Mouse (Mus musculus) ES-Bruce4 (cell line): ENCODE data around the gene Sox12.

Source experiments
- CTCF ChIP-seq: IDR thresholded peaks from one replicate; pipeline ENCODE4 v1.8.1; 2011; ENCODE audit warnings: low read depth, low read length
- EP300 ChIP-seq: IDR thresholded peaks from 2 replicates; pipeline ENCODE4 v1.6.1; 2011; ENCODE audit warnings: low read depth, low read length; ENCODE audit not compliant: insufficient read depth

DNA sequence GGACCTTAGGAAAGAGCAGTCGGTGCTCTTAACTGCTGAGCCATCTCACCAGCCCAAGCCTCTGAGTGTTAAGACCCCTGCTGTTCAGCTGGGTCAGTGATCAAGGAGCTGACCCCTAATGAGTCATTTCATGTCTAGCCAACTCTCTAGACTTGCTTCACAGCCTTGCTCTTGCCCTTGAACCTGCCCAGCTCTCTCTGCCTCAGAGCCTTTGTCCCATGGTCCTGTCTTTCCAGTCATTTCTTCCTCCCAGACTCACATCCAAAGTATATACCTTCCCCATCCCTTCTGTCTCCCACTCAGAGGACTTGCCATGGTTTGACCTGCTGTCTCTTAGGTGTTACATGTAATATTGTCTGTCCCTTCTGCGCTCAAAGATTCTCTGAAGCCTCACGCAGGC, 40.6 kb downstream of the Sox12 start:
- TF ChIP-seq EP300, result no peak
- no peak for TF ChIP-seq CTCF
